Mouse (Mus musculus) heart, postnatal 0 days (tissue): ENCODE data around the gene Nubp1. TPM values are rescaled to one million over a fixed set of nuclear protein-coding genes. Genes with fewer than 3 reads are reported as not detected.

Experiments used
- ATAC-seq: fragments of 200-750 bp; cut with Nextera tagmentation; 2 replicates; pipeline ENCODE4 v1.8.0; 2017; ENCODE audit warnings: low read depth, moderate number of reproducible peaks, moderate library complexity; ENCODE audit not compliant: insufficient read depth
- DNase-seq: peaks from one replicate; pipeline ENCODE4 v3.0.0-alpha.2; 2016; ENCODE audit warnings: low spot score
- H3K27ac ChIP-seq: fragments of 300-500 bp; sonication (generic); 2 replicates; pipeline ENCODE4 v1.5.1; 2014; ENCODE audit warnings: low read depth, mild to moderate bottlenecking
- H3K27me3 ChIP-seq: fragments of 300-500 bp; sonication (generic); 2 replicates; pipeline ENCODE4 v1.6.1; 2014; ENCODE audit warnings: low read length, mixed read lengths; ENCODE audit not compliant: control insufficient read depth, insufficient read depth
- H3K36me3 ChIP-seq: fragments of 300-500 bp; sonication (generic); replicated peaks from 2 replicates; pipeline ENCODE4 v1.6.1; 2014; ENCODE audit warnings: low read length, mixed read lengths; ENCODE audit not compliant: control insufficient read depth, insufficient read depth
- H3K4me1 ChIP-seq: fragments of 300-500 bp; sonication (generic); 2 replicates; pipeline ENCODE4 v1.6.1; 2014; ENCODE audit warnings: antibody characterized with exemption; ENCODE audit not compliant: control insufficient read depth, insufficient read depth
- H3K4me2 ChIP-seq: fragments of 300-500 bp; sonication (generic); 2 replicates; pipeline ENCODE4 v1.6.1; 2014; ENCODE audit warnings: low read depth, mild to moderate bottlenecking, low read length, moderate library complexity
- H3K4me3 ChIP-seq: fragments of 300-500 bp; sonication (generic); 2 replicates; pipeline ENCODE4 v1.5.1; 2014; ENCODE audit warnings: low read depth, low read length
- H3K9ac ChIP-seq: fragments of 300-500 bp; sonication (generic); replicated peaks from 2 replicates; pipeline ENCODE4 v1.6.1; 2014; ENCODE audit warnings: low read depth, low read length, mixed read lengths
- H3K9me3 ChIP-seq: fragments of 300-500 bp; sonication (generic); replicated peaks from 2 replicates; pipeline ENCODE4 v1.6.1; 2016; ENCODE audit warnings: low read length; ENCODE audit not compliant: control insufficient read depth
- CTCF ChIP-seq: IDR thresholded peaks from 2 replicates; pipeline ENCODE4 v1.5.1; 2016; ENCODE audit warnings: antibody characterized with exemption, control low read depth, low read depth
- EP300 ChIP-seq: IDR thresholded peaks from 2 replicates; pipeline ENCODE4 v1.6.1; 2016; ENCODE audit warnings: antibody characterized with exemption, low read depth
- WGBS: fragments of 180-500 bp; shearing (Covaris S2); extraction: QIAGEN DNeasy Blood & Tissue Kit; methylation state at CpG from one replicate; pipeline ENCODE4 v1.1.7; 2014; 5-methylcytosine and 5-hydroxymethylcytosine counted together
- polyA plus RNA-seq: library from polyadenylated mRNA; unstranded; fragments of >200 nt; fragmentation: Nextera tagmentation; extraction: Ambion mirVana; gene quantifications from 2 replicates; pipeline ENCODE4 v1.2.1, GENCODE M21; 2015
- total RNA-seq: library from RNA; depleted of rRNA; stranded (reverse); fragments of >200 nt; gene quantifications from 2 replicates; pipeline ENCODE4 v1.2.3, GENCODE M21; 2014; ENCODE audit warnings: low replicate concordance

The Nubp1 gene
- total and polyA plus RNA-seq, 2 experiments from 2014 or later = 19.4 to 25.3 TPM

DNA sequence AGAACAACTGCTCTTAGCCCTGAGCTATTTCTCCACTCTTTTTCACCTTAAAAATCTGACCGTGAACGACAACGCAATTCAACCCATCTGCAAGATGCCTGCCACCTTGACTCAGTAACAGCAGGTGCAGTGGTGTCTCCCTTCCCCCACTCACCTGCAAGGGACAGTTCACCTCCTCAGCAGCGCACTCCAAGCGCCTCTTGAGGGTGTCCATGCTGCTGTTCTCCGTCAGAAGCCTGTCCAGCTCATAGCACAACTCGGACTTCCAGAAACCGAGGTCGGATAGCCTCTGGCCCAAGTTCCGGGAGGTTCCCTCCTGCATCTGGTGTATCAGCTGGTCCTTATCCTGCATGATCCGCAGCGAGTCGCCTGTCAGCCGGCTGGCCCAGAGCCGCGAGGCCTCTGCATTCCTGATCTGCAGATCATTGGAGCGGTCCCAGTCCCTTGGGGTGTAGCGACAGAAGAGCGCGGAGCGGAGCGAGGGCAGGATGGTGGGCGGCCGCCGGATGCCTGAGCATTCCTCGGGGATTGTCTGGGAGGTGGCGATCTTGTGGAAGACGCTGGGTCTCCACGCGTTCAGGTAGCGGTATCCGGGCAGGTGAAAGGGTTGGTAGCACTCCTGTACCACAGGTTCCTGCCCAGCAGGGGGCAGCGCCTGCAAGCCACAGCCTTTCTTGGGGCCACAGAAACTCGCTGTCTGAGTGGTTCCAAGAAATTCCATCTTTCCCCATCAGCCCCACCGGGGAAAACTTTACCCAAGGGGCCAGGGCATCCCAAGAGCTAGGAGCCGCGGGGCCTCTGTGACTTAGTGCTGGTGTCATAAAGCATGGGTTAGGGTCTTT lies 16.8 kb upstream of the Nubp1 start, which contains the start of gene Tekt5:
Gene Tekt5, minus strand, starts transcription at position 792 of the 842 bp plus-strand sequence.
- DNase-seq (no peak), ATAC-seq (peak; percentile 59)
- no peaks in the 10 kb centered on the region for H3K27me3 ChIP-seq
- H3K36me3 ChIP-seq = no peaks in the 10 kb centered on the region
- H3K27ac ChIP-seq = no peak within 1 kb of the TSS
- no peaks in the 10 kb centered on the region for H3K9me3 ChIP-seq
- no peak for TF ChIP-seq EP300
- TF ChIP-seq CTCF = peak; percentile 50
- peak within 1 kb of the TSS; percentile 33 for H3K4me3 ChIP-seq
- H3K4me1 ChIP-seq = peaks cover 8% of the 10 kb centered on the region
- peak within 1 kb of the TSS; percentile 74 for H3K4me2 ChIP-seq
- peak within 1 kb of the TSS; percentile 15; the same call in 1 of the 2 replicates for H3K9ac ChIP-seq
- 7% methylated on average over 37 of the region's 37 CpGs for WGBS

DNA sequence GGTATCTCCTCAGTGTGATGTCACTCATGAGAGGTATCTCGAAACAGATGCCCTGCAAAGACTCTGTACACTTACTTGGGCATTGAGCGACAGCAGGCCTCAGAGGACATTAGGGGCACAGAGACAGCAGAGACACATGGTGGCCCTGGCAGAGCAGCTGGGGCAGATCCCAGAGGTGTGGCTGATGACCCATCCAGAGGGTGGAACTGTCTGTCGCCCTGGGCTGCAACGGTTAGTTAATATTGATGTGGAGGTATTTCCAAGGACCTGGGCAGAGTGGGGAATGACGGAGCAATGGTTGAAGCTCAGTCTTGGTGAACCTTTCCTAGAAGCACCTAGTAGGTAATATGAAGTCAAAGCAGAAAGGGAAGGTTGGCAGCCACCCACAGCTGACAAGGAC lies 13.0 kb upstream of the Nubp1 start:
- Histone ChIP-seq H3K4me3 (no peak overlapping the region), H3K9ac (no peak overlapping the region), H3K27me3 (no peaks in the 10 kb centered on the region), H3K27ac (no peak overlapping the region), H3K9me3 (no peaks in the 10 kb centered on the region), H3K4me2 (no peak overlapping the region), H3K36me3 (no peaks in the 10 kb centered on the region), H3K4me1 (peaks cover 8% of the 10 kb centered on the region)
- 54% methylated on average over 5 of the region's 5 CpGs for WGBS
- DNase-seq = no peak
- no peak for TF ChIP-seq CTCF
- no peak for TF ChIP-seq EP300
- ATAC-seq = no peak

DNA sequence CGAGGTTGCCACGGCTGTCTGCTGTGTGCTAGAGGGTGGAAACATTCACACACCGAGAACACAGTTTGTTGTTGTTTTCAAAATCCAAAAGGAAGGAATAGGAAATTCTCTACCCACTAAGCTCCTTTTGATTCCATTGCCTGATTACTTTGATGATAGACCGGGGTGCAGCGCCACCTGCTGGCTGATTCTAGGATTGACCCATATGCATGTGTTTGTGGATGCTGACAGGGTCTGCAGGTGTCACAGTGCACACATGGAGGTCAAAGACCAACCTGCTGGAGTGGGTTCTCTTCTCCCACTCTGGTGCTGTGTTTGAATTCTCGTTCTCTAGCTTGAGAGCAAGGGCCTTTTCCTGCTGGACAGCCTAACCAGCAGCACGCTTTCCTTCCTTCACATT lies 12.6 kb upstream of the Nubp1 start:
- no peak overlapping the region for H3K9ac ChIP-seq
- H3K4me3 ChIP-seq = no peak overlapping the region
- no peak overlapping the region for H3K27ac ChIP-seq
- DNase-seq (peak; percentile 33), ATAC-seq (no peak)
- peaks cover 8% of the 10 kb centered on the region for H3K4me1 ChIP-seq
- WGBS = 31% methylated on average over 7 of the region's 7 CpGs
- no peaks in the 10 kb centered on the region for H3K9me3 ChIP-seq
- H3K36me3 ChIP-seq = no peaks in the 10 kb centered on the region
- H3K4me2 ChIP-seq = no peak overlapping the region
- H3K27me3 ChIP-seq = no peaks in the 10 kb centered on the region
- TF ChIP-seq EP300 = no peak
- TF ChIP-seq CTCF = peak; percentile 91

DNA sequence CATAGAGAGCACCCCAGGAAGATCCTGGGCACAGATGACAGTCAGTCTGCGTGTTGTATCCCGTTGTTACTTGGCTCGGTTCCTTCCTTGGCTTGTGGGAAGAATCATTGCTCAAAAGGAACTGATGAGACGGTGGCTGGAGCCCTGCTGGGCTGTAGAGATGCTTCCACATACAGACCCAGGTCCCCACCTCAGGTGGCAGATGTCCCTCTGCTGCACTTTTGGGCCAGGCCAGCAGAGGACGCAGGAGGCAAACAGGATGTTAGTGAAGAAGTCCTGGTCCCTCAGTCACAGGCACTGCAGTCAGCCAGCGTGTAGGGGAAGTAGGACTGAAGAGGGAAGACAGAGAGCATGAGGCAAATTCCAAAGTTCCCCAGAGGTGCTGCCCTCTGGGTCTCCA lies 4.2 kb downstream of the Nubp1 start:
- Histone ChIP-seq H3K9ac (no peak overlapping the region), H3K4me1 (peaks cover 7% of the 10 kb centered on the region), H3K27ac (no peak overlapping the region), H3K4me3 (no peak overlapping the region), H3K27me3 (no peaks in the 10 kb centered on the region), H3K36me3 (peaks cover 50% of the 10 kb centered on the region), H3K9me3 (no peaks in the 10 kb centered on the region), H3K4me2 (no peak overlapping the region)
- TF ChIP-seq EP300 (no peak), CTCF (peak; percentile 59)
- WGBS = 87% methylated on average over 6 of the region's 6 CpGs
- ATAC-seq (no peak), DNase-seq (no peak)

DNA sequence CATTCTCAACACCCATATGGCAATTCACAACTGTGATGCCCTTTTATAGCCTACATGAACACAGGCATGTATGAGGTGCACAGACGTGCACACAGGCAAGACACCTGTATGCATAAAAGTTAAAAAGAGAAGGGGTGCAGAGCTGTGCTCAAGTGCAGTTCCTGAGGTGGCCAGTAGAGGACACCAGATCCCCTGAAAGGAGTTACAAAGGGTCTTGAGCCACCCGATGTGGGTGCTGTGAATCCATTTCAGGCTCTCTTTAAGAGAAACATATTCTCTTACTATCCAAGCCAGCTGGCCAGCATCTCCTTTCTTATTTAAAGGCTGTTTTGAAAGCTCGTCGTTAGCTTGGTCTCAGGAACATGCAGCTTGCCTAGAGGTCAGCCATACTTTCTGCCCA lies 5.1 kb downstream of the Nubp1 start:
- no peaks in the 10 kb centered on the region for H3K27me3 ChIP-seq
- no peak overlapping the region for H3K4me3 ChIP-seq
- WGBS = 92% methylated on average over 4 of the region's 4 CpGs
- TF ChIP-seq EP300 (no peak), CTCF (peak; percentile 22; the same call in 1 of the 2 replicates)
- no peak overlapping the region for H3K27ac ChIP-seq
- no peak overlapping the region for H3K9ac ChIP-seq
- no peaks in the 10 kb centered on the region for H3K9me3 ChIP-seq
- no peak for ATAC-seq
- peaks cover 58% of the 10 kb centered on the region for H3K36me3 ChIP-seq
- DNase-seq = no peak
- H3K4me2 ChIP-seq = no peak overlapping the region
- H3K4me1 ChIP-seq = no peaks in the 10 kb centered on the region
